In the genomic region with DNA sequence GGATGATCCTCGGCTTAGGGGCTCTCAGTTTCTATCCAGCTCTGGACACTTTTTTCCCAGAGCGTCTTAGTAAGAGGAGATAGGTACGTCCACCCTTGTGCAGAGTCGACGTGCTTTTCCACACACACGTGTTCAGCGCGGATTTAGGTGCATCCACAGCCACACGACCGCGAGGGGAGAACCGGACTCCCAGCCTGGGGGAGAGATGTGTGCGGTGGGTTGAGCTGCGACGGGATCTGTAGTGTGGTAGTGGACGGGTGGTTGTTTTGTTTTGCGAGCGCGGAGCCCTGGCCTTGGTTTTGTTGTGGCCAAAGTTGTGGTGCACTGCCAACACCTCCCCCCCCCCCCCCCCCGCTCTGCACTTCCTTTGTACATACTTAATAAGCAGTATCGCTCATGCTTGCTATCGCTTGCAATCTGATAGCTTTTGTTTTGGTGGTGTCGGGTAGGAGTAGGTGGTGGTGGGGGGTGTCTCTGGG, we compare ENCODE assay signal across 8 mouse cellular contexts. TPM values are rescaled to one million over a fixed set of nuclear protein-coding genes. Genes with fewer than 3 reads are reported as not detected.
DNase-seq lines count a peak whose midpoint lies in the region; ATAC-seq and TF ChIP-seq lines count a peak whose summit lies in the region.

No protein-coding gene starts in this region.

- H3K4me2 ChIP-seq in heart, embryonic 16.5 days (ENCODE audit: low read depth, low read length), result peak overlapping the region; percentile 99
- peak overlapping the region; percentile 89 for H3K4me2 ChIP-seq in limb, embryonic 12.5 days
- H3K4me2 ChIP-seq in myocyte (ENCODE audit: low read depth), result peak overlapping the region; percentile 91

- no peak for TF ChIP-seq POLR2A in bone marrow, adult 2 months (IDR thresholded peaks at IDR 0.05; ENCODE audit: borderline replicate concordance, control insufficient read depth, low read depth, low read length)
- no peak for TF ChIP-seq POLR2A in myocyte (IDR thresholded peaks at IDR 0.05; ENCODE audit: insufficient read length, low read depth)

- DNase-seq in left cerebral cortex, adult 2 months (ENCODE audit: extremely low spot score in 1 of 2, low spot score in 2 of 2), result no peak
- no peak for DNase-seq in left cerebral cortex, adult 18-20 months (ENCODE audit: low spot score in 2 of 2)
- no peak for DNase-seq in c-Kit-positive CD71-positive TER-119-positive erythroid progenitor cells, embryonic 14.5 days (ENCODE audit: low spot score)
- DNase-seq in layer of hippocampus, adult 9-11 months, result no peak

- H3K27ac ChIP-seq in left cerebral cortex, adult 2 months, result peak overlapping the region; percentile 99
- H3K27ac ChIP-seq in bone marrow, adult 2 months (ENCODE audit: control insufficient read depth, insufficient read depth, low read depth, low read length, poor library complexity), result no peak overlapping the region
- H3K27ac ChIP-seq in heart, embryonic 16.5 days (ENCODE audit: low read length), result peak overlapping the region; percentile 99
- H3K27ac ChIP-seq in limb, embryonic 12.5 days, result peak overlapping the region; percentile 100

- ATAC-seq in heart, embryonic 16.5 days (replicated peaks; ENCODE audit: extremely low read depth, insufficient read depth, low FRiP score), result no peak
- ATAC-seq in limb, embryonic 12.5 days (ENCODE audit: insufficient number of reproducible peaks, insufficient read depth, low FRiP score, low TSS enrichment, low read depth), result no peak

- intact Hi-C loops in left cerebral cortex, adult 2 months (cut with DNase I), result loop anchor here (5.0 kb wide), 1 partner anchor 93 kb away; no protein-coding TSS in a partner anchor

- H3K27me3 ChIP-seq in heart, embryonic 16.5 days (ENCODE audit: control insufficient read depth, insufficient read depth, low read length), result no peaks in the 10 kb centered on the region
- H3K27me3 ChIP-seq in limb, embryonic 12.5 days, result no peaks in the 10 kb centered on the region
- no peaks in the 10 kb centered on the region for H3K27me3 ChIP-seq in myocyte (ENCODE audit: control insufficient read depth, insufficient read depth, insufficient read length)

- H3K4me1 ChIP-seq in bone marrow, adult 2 months (ENCODE audit: control insufficient read depth, insufficient read depth, low read length), result peaks cover 2% of the 10 kb centered on the region; the same call in 1 of the 2 replicates
- peaks cover 35% of the 10 kb centered on the region for H3K4me1 ChIP-seq in heart, embryonic 16.5 days (ENCODE audit: control insufficient read depth, insufficient read depth, low read length)
- H3K4me1 ChIP-seq in limb, embryonic 12.5 days (replicated peaks), result peaks cover 39% of the 10 kb centered on the region

- WGBS in bone marrow, adult 2 months, result under 1% methylated on average over 23 of the region's 23 CpGs
- WGBS in heart, embryonic 16.5 days, result 1% methylated on average over 23 of the region's 23 CpGs
- under 1% methylated on average over 22 of the region's 23 CpGs for WGBS in limb, embryonic 12.5 days

- H3K79me2 ChIP-seq in myocyte (ENCODE audit: control insufficient read depth, insufficient read depth), result peaks cover 56% of the 10 kb centered on the region

- TF ChIP-seq CTCF in left cerebral cortex, adult 2 months (IDR thresholded peaks at IDR 0.05), result no peak
- no peak for TF ChIP-seq CTCF in bone marrow, adult 2 months (IDR thresholded peaks at IDR 0.05; ENCODE audit: control insufficient read depth, insufficient read depth, low read length)

- peak overlapping the region; percentile 92 for H3K4me3 ChIP-seq in left cerebral cortex, adult 2 months
- peak overlapping the region; percentile 94 for H3K4me3 ChIP-seq in bone marrow, adult 2 months (replicated peaks; ENCODE audit: control insufficient read depth, low read depth, low read length)
- peak overlapping the region; percentile 91 for H3K4me3 ChIP-seq in heart, embryonic 16.5 days (ENCODE audit: low read length)
- H3K4me3 ChIP-seq in limb, embryonic 12.5 days (replicated peaks), result peak overlapping the region; percentile 98
- H3K4me3 ChIP-seq in myocyte, result peak overlapping the region; percentile 94

- H3ac ChIP-seq in myocyte (ENCODE audit: control insufficient read depth, insufficient read length), result peak overlapping the region; percentile 96

- H3K9me3 ChIP-seq in heart, embryonic 16.5 days (replicated peaks; ENCODE audit: control insufficient read depth, low read length), result no peaks in the 10 kb centered on the region
- H3K9me3 ChIP-seq in limb, embryonic 12.5 days, result no peaks in the 10 kb centered on the region

- peak overlapping the region; percentile 96 for H3K9ac ChIP-seq in heart, embryonic 16.5 days (ENCODE audit: low read length)
- peak overlapping the region; percentile 98 for H3K9ac ChIP-seq in limb, embryonic 12.5 days (replicated peaks)

- no peaks in the 10 kb centered on the region for H3K36me3 ChIP-seq in heart, embryonic 16.5 days (ENCODE audit: control insufficient read depth, insufficient read depth)
- H3K36me3 ChIP-seq in limb, embryonic 12.5 days, result no peaks in the 10 kb centered on the region
- H3K36me3 ChIP-seq in myocyte (ENCODE audit: control insufficient read depth, insufficient read depth), result no peaks in the 10 kb centered on the region

TF ChIP-seq in myocyte, 11 proteins besides CTCF, POLR2A, EP300 and RAD21:
- no peak for TF ChIP-seq MYOD1 (IDR thresholded peaks at IDR 0.05; ENCODE audit: control insufficient read depth in 1 of 3, insufficient read length in 2 of 3, low read depth in 2 of 3)
- TF ChIP-seq TCF3 (IDR thresholded peaks at IDR 0.05; ENCODE audit: insufficient read length, low read depth), result no peak

RNA-seq across cellular contexts. Expression of a gene that starts 1.2 kb away (rescaled TPM):
- total RNA-seq in left cerebral cortex, adult 2 months (2021), result 10 to 100 TPM; 52.7 to 54.3 TPM
- total RNA-seq in left cerebral cortex, adult 18-20 months (2021), result 10 to 100 TPM; 44.8 to 47.0 TPM
- polyA plus RNA-seq in bone marrow, adult 2 months (2011; ENCODE audit: insufficient read depth, insufficient read length, low replicate concordance, missing spikeins), result 8.7 and 21.3 TPM in 2 replicates
- 16.4 and 18.4 TPM in 2 replicates for polyA plus RNA-seq in heart, embryonic 16.5 days (2015; fragmentation: Nextera tagmentation; extraction: Ambion mirVana)
- 45.2 and 47.2 TPM in 2 replicates for polyA plus RNA-seq in limb, embryonic 12.5 days (2016; fragmentation: Nextera tagmentation; extraction: Ambion mirVana)
- 7.9 TPM for polyA plus RNA-seq in myocyte (2012; fragmentation: generic; extraction: Trizol)
